Mouse (Mus musculus) embryo, embryonic 11.5 days (tissue): Measurements from ENCODE around the gene Iqcg.

Experiments
- DNase-seq: peaks from one replicate; pipeline ENCODE4 v3.0.0-alpha.2; 2012; ENCODE audit warnings: low read depth, low spot score

Iqcg gene

GRCm38 (mm10) chr16:33053141-33053540 is 2.9 kb downstream of the Iqcg start:
- no peak for DNase-seq

DNA sequence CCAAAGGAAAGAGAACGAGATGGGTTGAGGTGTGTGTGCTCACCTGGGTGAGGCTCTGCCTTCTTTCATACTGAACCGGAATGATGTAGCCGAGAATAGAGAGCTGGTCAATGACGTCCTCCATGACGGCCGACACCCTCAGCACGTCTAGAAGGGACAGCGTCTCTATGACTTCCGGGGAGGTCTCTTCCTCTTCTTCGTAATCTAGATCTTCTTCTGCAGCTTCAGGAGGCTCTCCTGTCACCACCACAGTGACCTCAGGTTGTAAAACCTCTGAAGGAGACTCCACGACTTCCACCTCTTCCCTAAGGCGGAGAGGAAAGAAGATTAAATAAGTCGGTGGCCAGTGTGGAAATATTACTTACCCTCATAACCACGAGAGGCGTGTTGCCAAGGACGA is 6.2 kb downstream of the Iqcg start:
- no peak for DNase-seq

DNA sequence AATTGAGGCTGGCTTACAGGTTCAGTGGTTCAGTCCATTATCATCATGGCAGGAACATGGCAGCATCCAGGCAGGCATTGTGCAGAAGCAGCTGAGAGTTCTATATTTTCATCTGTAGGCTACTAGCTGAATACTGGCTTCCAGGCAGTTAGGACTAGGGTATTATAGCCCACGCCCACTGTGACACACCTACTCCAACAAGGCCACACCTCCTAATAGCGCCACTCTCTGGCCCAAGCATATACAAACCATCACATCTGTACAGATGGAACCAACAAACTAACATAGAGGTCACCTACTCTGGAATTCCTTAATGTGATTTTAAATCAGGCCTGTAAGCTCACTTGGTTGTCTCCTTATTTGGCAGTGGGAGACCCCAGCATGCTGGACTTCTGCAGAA is 7.3 kb downstream of the Iqcg start:
- no peak for DNase-seq

DNA sequence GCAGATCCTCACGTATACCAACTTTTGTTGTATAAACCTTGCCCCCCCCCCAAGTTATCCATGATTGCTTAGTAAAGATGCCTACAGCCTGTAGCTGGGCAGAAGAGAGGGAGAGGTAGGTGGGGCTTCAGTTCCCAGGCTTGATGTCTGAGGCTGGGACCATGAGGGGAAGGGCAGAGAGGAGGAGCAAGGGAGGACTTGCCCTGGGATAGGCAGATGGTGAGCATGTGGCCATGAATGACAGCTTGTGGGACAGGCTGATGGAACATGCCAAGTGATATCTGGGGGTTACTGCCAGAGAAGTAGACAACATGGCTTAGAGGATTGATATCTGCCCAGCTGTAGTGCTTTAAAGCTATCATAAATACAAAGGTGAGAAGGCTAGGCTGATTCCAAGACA is 8.0 kb downstream of the Iqcg start:
- DNase-seq, result no peak

- DNase-seq, result no peak
These were observed 12.8 kb downstream of the Iqcg start for GRCm38 (mm10) chr16:33043268-33043667.

DNA sequence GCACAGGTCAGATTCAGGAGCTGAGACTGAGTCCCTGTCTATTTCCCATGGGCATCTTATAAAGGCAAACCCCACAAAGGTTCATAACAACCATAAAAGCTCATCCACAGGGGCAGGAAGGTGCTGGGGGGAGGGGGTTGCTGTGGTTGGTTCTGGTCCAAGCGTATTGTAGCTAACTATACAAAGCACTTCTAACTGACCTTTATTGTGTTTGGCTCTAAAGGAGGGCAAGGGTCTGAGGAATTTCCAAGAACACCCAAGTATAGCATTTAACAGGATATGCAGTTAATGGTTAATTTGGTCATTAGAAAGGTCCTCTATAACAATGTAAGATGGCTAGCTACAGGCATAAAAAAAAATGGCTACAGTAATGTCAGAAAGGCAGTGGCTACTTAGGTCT is 13.3 kb downstream of the Iqcg start:
- no peak for DNase-seq

DNA sequence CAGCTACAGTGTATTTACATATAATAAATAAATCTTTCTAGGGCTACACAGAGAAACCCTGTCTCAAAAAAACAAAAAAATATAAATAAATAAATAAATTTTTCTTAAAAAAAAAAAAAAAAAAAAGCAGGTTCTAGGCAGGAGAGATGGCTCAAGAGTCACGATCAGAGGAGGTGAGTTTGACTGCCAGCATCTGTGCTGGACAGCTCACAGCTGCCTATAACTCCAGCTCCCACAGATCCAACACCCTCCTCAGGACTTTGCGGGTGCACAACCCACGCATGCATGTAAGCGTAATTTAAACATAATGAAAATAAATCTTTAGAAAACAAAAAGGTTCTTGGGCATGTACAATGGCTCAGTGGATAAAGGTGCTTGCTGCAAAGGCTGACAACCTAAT is 20.0 kb downstream of the Iqcg start:
- no peak for DNase-seq

- DNase-seq, result no peak
These were observed 29.7 kb downstream of the Iqcg start for GRCm38 (mm10) chr16:33026357-33026756.

GRCm38 (mm10) chr16:33024456-33025104 is 31.4 kb downstream of the Iqcg start:
- no peak for DNase-seq

- DNase-seq, result peak; percentile 72
These were observed 32.3 kb downstream of the Iqcg start for GRCm38 (mm10) chr16:33023750-33024149.

DNA sequence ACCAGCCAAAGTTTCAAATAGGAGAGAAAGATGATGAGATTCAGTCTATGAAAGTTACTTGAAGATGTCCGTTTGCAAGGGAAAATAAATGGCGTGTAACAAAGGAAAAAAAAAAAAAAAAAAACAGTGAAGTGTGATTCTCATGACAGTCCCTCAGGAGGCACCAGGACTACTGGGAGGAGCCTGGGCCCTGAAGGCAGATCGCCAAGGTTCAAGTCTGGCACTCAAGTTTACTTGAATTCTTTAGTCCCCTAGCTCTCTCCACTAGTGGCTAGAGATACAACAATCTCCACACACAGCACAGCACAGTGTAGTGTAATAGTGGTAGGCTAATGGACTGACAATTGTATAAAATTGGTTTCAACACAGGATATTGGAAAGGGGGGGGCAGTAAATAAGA is 34.6 kb downstream of the Iqcg start:
- no peak for DNase-seq

- no peak for DNase-seq
These were observed 36.8 kb downstream of the Iqcg start for GRCm38 (mm10) chr16:33019117-33019770.

DNA sequence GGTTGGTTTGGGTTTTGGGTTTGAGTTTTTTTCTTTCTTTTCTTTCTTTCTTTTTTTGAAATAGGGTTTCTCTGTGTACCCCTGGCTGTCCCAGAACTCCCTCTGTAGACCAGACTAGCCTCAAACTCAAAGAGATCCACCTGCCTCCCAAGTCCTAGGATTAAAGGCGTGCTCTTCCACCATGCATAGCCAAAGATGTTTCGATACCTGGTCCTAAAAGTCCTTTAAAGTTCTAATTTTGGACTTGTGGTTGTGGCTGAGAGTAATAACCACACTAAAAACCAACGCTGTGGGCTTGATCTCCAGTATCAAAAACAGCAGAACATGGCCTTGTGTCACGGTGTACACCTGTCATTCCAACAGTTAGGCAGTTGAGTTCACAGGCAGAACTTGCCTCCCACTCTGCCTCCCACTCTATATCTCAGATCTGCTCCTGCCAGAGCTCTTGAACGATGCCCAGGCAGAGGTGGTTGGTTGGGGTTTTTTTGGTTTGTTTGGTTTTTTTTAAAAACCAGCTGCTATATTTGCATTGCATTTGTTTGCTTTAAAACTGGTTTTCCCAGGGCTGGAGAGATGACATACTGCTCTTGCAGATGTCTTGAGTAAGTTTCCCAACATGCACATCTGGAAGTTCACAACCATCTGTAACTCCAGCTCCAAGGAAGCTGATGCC is 38.2 kb downstream of the Iqcg start:
- no peak for DNase-seq

GRCm38 (mm10) chr16:33015986-33016385 is 40.0 kb downstream of the Iqcg start:
- no peak for DNase-seq

- DNase-seq, result no peak
These were observed 40.6 kb downstream of the Iqcg start for GRCm38 (mm10) chr16:33015396-33015907.

- no peak for DNase-seq
These were observed 41.1 kb downstream of the Iqcg start for GRCm38 (mm10) chr16:33014921-33015320.

DNA sequence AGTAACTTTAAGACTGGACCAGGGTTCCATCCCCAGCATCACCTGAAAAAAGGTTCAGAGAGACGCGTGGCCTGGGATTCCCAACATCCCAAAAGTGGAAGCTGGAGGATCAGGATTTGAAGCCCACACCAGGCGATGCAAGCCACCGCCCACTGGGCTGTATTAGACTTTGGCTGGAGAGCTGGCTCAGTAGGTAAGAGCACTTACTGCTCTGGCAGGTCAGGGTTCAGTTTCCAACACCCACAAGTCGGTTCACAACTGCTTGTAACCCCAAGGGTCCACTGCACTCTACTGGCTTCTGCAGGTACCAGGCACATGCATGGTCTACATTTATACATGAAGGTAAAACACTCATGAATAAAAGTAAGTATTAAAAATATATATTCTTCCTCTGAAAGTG is 42.2 kb downstream of the Iqcg start:
- no peak for DNase-seq

GRCm38 (mm10) chr16:33010166-33010565 is 45.9 kb downstream of the Iqcg start:
- DNase-seq, result no peak

DNA sequence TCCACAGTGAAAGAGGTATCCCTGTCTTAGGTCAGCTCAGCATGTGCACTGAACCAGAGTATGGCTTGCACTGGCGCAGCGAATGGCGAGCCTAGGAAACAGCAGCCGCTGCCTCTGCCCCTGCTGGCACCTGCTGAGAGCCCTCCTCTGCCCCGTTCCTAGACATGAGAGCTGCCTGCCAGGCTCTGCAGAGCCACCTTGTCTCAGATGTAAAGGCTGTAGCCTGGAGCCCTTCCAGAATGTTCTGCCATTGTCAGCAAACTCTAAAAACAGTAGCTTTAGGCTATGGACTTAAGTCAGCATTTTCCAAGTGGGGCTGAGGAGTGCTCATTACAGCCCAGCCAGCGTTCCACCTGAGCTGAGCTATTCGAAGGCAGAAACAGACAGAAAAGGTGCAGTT is 48.6 kb downstream of the Iqcg start:
- no peak for DNase-seq

DNA sequence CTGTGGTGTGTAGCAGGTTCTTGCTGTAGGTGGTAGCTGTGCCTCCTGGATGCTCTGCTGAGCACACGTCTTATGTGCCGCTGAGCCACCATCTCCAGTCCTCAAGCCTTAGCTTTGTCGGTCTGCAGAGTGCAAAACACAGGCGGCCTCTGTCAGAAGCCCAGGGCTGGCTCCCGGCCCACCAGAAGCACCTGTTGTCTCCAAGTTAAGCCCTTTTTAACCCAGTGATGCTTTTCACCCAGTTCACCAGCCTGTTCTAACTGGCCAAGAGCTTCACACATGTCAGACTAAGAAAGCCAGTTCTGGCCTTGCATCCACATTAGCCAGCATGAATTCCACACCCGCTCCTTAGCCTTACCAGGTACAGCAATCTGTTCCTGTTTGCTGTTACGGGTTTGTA is 49.1 kb downstream of the Iqcg start:
- DNase-seq, result no peak

DNA sequence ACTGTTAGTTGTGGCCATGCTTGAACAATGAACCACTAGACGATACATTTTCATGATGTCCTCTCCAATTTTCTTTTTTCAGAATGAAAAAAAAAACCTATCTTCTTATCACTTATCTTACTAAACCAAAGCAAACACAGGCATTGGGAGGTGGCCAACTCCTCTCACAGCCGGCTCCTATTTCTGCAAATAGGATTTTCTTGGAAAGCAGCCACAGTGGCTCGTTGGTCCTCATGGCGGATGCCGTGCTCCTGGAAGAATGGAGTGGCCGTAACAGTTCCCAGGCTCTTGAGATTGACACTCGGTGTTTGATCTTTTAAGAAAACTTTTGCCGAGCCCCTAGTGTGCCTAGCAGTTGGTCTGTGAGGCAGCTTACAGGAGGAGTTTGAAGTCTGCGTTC is 50.8 kb downstream of the Iqcg start:
- DNase-seq, result no peak

- DNase-seq, result no peak
These were observed 63.9 kb downstream of the Iqcg start for GRCm38 (mm10) chr16:32992158-32992557.

- no peak for DNase-seq
These were observed 71.4 kb downstream of the Iqcg start for GRCm38 (mm10) chr16:32984631-32985030.
